Mouse (Mus musculus) forebrain, embryonic 13.5 days (tissue): ENCODE measurements at regions not wholly inside any gene's neighbourhood (a gene's known extent, or its start where the extent isn't known, plus 50 kb on each side); places are given as distances from the start of the nearest gene placed in this dataset.

Source experiments
- ATAC-seq: fragments of 200-750 bp; cut with Nextera tagmentation; 2 replicates; pipeline ENCODE4 v1.8.0; 2017
- H3K27ac ChIP-seq: fragments of 300-500 bp; sonication (generic); 2 replicates; pipeline ENCODE4 v1.5.1; 2015; ENCODE audit warnings: inconsistent platforms, mild to moderate bottlenecking, moderate library complexity
- H3K27me3 ChIP-seq: fragments of 300-500 bp; sonication (generic); 2 replicates; pipeline ENCODE4 v1.6.1; 2015; ENCODE audit warnings: mild to moderate bottlenecking, inconsistent platforms
- H3K36me3 ChIP-seq: fragments of 300-500 bp; sonication (generic); 2 replicates; pipeline ENCODE4 v1.6.1; 2015; ENCODE audit warnings: mild to moderate bottlenecking, inconsistent platforms; ENCODE audit not compliant: poor library complexity, severe bottlenecking
- H3K4me1 ChIP-seq: fragments of 300-500 bp; sonication (generic); 2 replicates; pipeline ENCODE4 v1.6.1; 2015; ENCODE audit warnings: inconsistent platforms
- H3K4me2 ChIP-seq: fragments of 300-500 bp; sonication (generic); 2 replicates; pipeline ENCODE4 v1.6.1; 2015; ENCODE audit warnings: inconsistent platforms, mild to moderate bottlenecking, moderate library complexity
- H3K4me3 ChIP-seq: fragments of 300-500 bp; sonication (generic); 2 replicates; pipeline ENCODE4 v1.5.1; 2015; ENCODE audit warnings: mild to moderate bottlenecking, inconsistent platforms
- H3K9ac ChIP-seq: fragments of 300-500 bp; sonication (generic); 2 replicates; pipeline ENCODE4 v1.6.1; 2015; ENCODE audit warnings: mild to moderate bottlenecking, inconsistent platforms
- H3K9me3 ChIP-seq: fragments of 300-500 bp; sonication (generic); replicated peaks from 2 replicates; pipeline ENCODE4 v1.6.1; 2016; ENCODE audit warnings: inconsistent platforms
- WGBS: fragments of 180-500 bp; shearing (Covaris S2); methylation state at CpG from one replicate; pipeline ENCODE4 v1.1.7; 2015; 5-methylcytosine and 5-hydroxymethylcytosine counted together

DNA sequence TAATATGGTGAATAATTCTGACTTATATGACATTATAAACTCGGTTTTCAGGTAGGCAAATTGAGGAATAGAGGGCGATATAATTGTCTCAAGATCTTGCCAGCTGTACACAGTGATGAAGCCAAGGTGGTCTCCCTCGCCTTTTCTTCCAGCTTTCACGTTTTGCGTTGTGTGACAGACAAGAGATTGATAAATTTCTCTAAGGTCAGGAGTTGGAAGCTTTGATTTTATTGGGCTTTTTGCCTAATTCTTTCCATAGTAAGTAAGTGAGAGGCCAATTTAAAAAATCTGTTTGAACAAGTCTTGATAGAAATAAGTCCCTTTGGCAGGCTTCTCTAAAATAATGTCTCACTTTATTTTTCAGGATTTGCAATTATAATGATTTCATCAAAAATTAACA, 549.4 kb upstream of the Klhl1 start:
- no peaks in the 10 kb centered on the region for H3K9me3 ChIP-seq
- no peak overlapping the region for H3K4me2 ChIP-seq
- H3K27ac ChIP-seq, result no peak overlapping the region
- H3K27me3 ChIP-seq, result no peaks in the 10 kb centered on the region
- H3K4me1 ChIP-seq, result peaks cover 4% of the 10 kb centered on the region; the same call in 1 of the 2 replicates
- 52% methylated on average over 5 of the region's 5 CpGs for WGBS
- no peak overlapping the region for H3K9ac ChIP-seq
- no peaks in the 10 kb centered on the region for H3K36me3 ChIP-seq
- peak; percentile 50; the same call in 1 of the 2 replicates for ATAC-seq
- no peak overlapping the region for H3K4me3 ChIP-seq

GRCm38 (mm10) chr14:97045321-97045720, 526.4 kb upstream of the Klhl1 start:
- no peaks in the 10 kb centered on the region for H3K36me3 ChIP-seq
- H3K27me3 ChIP-seq, result no peaks in the 10 kb centered on the region
- no peak overlapping the region for H3K9ac ChIP-seq
- H3K4me2 ChIP-seq, result no peak overlapping the region
- no peaks in the 10 kb centered on the region for H3K9me3 ChIP-seq
- H3K4me3 ChIP-seq, result no peak overlapping the region
- no peaks in the 10 kb centered on the region for H3K4me1 ChIP-seq
- H3K27ac ChIP-seq, result no peak overlapping the region
- 0 out of 2 replicates have a peak, but pooled peaks have one; percentile 53 for ATAC-seq

DNA sequence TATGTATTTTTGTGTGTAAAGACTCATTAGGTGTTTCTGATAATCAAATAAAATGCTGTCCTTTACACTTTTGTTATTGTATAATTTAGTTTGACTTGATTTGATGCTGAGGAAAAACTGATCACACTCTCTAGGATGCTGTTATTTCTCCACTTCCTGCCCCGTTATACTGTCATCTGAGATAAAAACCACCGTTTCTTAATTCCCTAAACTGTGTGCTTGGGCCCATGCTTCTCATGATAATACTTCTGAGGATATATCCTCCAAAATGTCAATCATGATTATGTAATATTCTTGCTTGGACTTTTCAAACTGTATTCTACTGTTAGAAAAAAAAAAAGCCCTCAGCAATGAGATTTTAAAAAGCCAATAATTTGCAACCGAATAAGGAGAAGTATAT, 520.9 kb upstream of the Klhl1 start:
- H3K9me3 ChIP-seq, result no peaks in the 10 kb centered on the region
- no peaks in the 10 kb centered on the region for H3K4me1 ChIP-seq
- H3K27me3 ChIP-seq, result no peaks in the 10 kb centered on the region
- no peak overlapping the region for H3K4me2 ChIP-seq
- ATAC-seq, result no peak
- H3K4me3 ChIP-seq, result no peak overlapping the region
- H3K9ac ChIP-seq, result no peak overlapping the region
- H3K36me3 ChIP-seq, result no peaks in the 10 kb centered on the region
- WGBS, result 88% methylated on average over 3 of the region's 3 CpGs
- no peak overlapping the region for H3K27ac ChIP-seq

- H3K4me1 ChIP-seq, result no peaks in the 10 kb centered on the region
- H3K27me3 ChIP-seq, result no peaks in the 10 kb centered on the region
- 88% methylated on average over 4 of the region's 4 CpGs for WGBS
- no peaks in the 10 kb centered on the region for H3K9me3 ChIP-seq
- no peak overlapping the region for H3K27ac ChIP-seq
- no peak for ATAC-seq
- H3K9ac ChIP-seq, result no peak overlapping the region
- no peak overlapping the region for H3K4me2 ChIP-seq
- no peaks in the 10 kb centered on the region for H3K36me3 ChIP-seq
- H3K4me3 ChIP-seq, result no peak overlapping the region
These were observed 509.6 kb upstream of the Klhl1 start for GRCm38 (mm10) chr14:97028528-97028927.

- WGBS, result 94% methylated on average over 3 of the region's 3 CpGs
- Histone ChIP-seq H3K27ac (no peak overlapping the region), H3K4me3 (no peak overlapping the region), H3K9ac (no peak overlapping the region), H3K36me3 (no peaks in the 10 kb centered on the region), H3K4me2 (no peak overlapping the region), H3K9me3 (no peaks in the 10 kb centered on the region), H3K27me3 (no peaks in the 10 kb centered on the region), H3K4me1 (no peaks in the 10 kb centered on the region)
- no peak for ATAC-seq
These were observed 487.4 kb upstream of the Klhl1 start for GRCm38 (mm10) chr14:97006294-97006693.

DNA sequence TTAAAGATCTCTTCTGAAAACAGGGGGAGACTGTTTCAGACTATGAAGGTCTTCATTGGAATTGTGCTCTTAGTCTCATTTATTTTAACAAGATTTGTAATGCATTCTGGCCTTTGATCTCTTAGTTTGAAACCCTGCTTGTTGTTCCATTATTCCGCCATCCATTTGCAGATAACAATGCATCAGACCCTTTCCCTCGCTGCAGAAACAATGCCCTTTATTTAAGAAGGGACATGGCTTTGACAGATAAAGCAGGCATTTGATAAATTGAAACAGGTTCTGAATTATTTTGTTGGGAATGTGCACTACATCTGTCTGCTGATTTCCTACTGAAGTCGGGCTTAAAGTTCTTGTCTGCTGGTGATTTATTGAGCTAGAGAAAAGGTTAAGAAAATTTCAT, 476.2 kb upstream of the Klhl1 start:
- ATAC-seq, result no peak
- H3K4me3 ChIP-seq, result no peak overlapping the region
- H3K4me1 ChIP-seq, result no peaks in the 10 kb centered on the region
- no peaks in the 10 kb centered on the region for H3K27me3 ChIP-seq
- H3K36me3 ChIP-seq, result no peaks in the 10 kb centered on the region
- H3K27ac ChIP-seq, result no peak overlapping the region
- WGBS, result 12% methylated on average over 3 of the region's 3 CpGs
- H3K4me2 ChIP-seq, result no peak overlapping the region
- no peaks in the 10 kb centered on the region for H3K9me3 ChIP-seq
- H3K9ac ChIP-seq, result no peak overlapping the region

DNA sequence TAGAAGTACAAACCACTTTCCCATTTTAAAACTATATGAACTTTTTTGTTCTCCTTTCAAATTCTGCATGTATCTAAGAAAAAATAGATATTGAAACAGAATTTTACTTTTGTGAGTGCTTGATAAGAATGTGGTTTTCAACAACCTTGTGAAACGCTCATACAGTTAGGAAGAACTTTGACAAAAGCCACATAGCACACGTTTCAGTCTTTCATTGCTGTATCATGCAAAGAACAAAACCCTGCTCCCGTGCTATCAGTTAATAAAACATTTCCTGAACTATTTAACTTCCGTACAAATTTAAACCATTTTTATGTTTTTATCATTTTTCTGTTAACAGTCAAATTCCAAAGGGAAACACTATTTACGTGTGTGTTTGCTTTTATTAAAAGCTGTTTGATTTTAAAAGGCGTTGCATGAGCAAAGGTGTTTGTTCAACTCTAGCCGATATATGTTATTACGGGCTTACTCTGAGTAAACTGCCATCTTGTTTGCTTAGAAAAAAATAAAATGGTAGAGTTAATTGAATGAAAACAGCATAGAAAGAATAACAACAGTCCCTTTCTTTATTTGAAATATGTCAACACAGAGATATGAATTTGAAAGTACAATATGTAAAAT, 471.8 kb upstream of the Klhl1 start:
- no peak overlapping the region for H3K4me3 ChIP-seq
- no peaks in the 10 kb centered on the region for H3K27me3 ChIP-seq
- H3K4me2 ChIP-seq, result no peak overlapping the region
- no peaks in the 10 kb centered on the region for H3K36me3 ChIP-seq
- WGBS, result 84% methylated on average over 8 of the region's 8 CpGs
- no peak for ATAC-seq
- H3K4me1 ChIP-seq, result no peaks in the 10 kb centered on the region
- H3K9ac ChIP-seq, result no peak overlapping the region
- H3K27ac ChIP-seq, result no peak overlapping the region
- H3K9me3 ChIP-seq, result no peaks in the 10 kb centered on the region

- H3K36me3 ChIP-seq, result no peaks in the 10 kb centered on the region
- WGBS, result 27% methylated on average over 5 of the region's 5 CpGs
- H3K27me3 ChIP-seq, result no peaks in the 10 kb centered on the region
- H3K4me1 ChIP-seq, result no peaks in the 10 kb centered on the region
- H3K4me3 ChIP-seq, result no peak overlapping the region
- no peak overlapping the region for H3K9ac ChIP-seq
- no peaks in the 10 kb centered on the region for H3K9me3 ChIP-seq
- no peak overlapping the region for H3K4me2 ChIP-seq
- no peak for ATAC-seq
- no peak overlapping the region for H3K27ac ChIP-seq
These were observed 444.2 kb upstream of the Klhl1 start for GRCm38 (mm10) chr14:96963074-96963447.

GRCm38 (mm10) chr14:96962426-96963073, 443.6 kb upstream of the Klhl1 start:
- H3K27me3 ChIP-seq, result no peaks in the 10 kb centered on the region
- 19% methylated on average over 8 of the region's 8 CpGs for WGBS

GRCm38 (mm10) chr14:96956115-96956514, 437.2 kb upstream of the Klhl1 start:
- WGBS, result 85% methylated on average over 4 of the region's 4 CpGs
- Histone ChIP-seq H3K4me1 (no peaks in the 10 kb centered on the region), H3K4me2 (no peak overlapping the region), H3K9me3 (no peaks in the 10 kb centered on the region), H3K9ac (no peak overlapping the region), H3K36me3 (no peaks in the 10 kb centered on the region), H3K27me3 (no peaks in the 10 kb centered on the region), H3K27ac (no peak overlapping the region), H3K4me3 (no peak overlapping the region)
- ATAC-seq, result no peak

More at GRCm38 (mm10) chr14:96962426-96963073, 443.6 kb upstream of the Klhl1 start:
- no peak overlapping the region for H3K4me3 ChIP-seq
- no peak overlapping the region for H3K4me2 ChIP-seq
- no peaks in the 10 kb centered on the region for H3K36me3 ChIP-seq
- H3K4me1 ChIP-seq, result no peaks in the 10 kb centered on the region
- H3K9ac ChIP-seq, result no peak overlapping the region
- no peaks in the 10 kb centered on the region for H3K9me3 ChIP-seq
- H3K27ac ChIP-seq, result no peak overlapping the region
- ATAC-seq, result peak; percentile 62; the same call in 1 of the 2 replicates

DNA sequence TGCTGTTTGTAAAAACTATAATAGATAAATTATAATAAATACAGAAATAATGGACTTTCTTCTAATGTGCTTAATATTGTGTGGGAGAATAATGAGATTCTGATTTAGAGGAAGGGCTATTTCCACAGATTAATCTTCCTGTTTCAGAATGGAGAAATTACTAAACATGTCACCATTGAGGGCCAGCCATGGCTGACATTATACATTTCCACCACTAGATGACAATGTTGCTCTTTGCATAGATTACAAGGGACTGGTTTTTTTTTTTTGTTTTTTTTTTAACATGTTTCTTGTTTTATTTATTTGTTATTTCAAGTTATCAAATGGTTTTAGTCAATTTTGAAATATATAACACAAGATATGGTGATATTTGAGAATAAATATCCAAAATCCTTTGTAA, 435.6 kb upstream of the Klhl1 start:
- H3K27me3 ChIP-seq, result no peaks in the 10 kb centered on the region
- H3K9me3 ChIP-seq, result no peaks in the 10 kb centered on the region
- ATAC-seq, result peak; percentile 36; the same call in 1 of the 2 replicates
- H3K4me1 ChIP-seq, result no peaks in the 10 kb centered on the region
- H3K36me3 ChIP-seq, result no peaks in the 10 kb centered on the region
- H3K4me3 ChIP-seq, result no peak overlapping the region
- no peak overlapping the region for H3K9ac ChIP-seq
- no peak overlapping the region for H3K4me2 ChIP-seq
- H3K27ac ChIP-seq, result no peak overlapping the region

DNA sequence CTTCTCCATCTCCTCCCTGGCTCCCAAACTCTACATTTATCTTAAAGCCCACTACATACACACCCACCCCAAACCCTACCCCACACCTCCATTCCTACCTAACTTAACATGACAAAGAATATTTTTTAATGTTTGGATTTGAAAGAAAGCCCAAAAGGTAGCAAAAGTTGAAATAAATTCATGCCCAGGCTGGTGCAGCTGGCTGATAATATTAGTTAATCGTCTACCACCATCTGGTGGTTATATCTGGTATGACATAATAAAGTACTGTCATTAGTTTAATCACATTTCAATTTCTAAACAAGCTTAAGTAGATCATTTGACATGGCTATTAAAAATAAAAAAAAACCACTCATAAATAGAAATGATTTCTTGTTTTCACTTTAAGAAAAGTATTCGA, 389.8 kb upstream of the Klhl1 start:
- Histone ChIP-seq H3K36me3 (no peaks in the 10 kb centered on the region), H3K4me3 (no peak overlapping the region), H3K27me3 (no peaks in the 10 kb centered on the region), H3K4me2 (no peak overlapping the region), H3K9me3 (no peaks in the 10 kb centered on the region), H3K4me1 (no peaks in the 10 kb centered on the region), H3K9ac (no peak overlapping the region), H3K27ac (no peak overlapping the region)
- WGBS, result 5% methylated on average over 2 of the region's 2 CpGs
- ATAC-seq, result peak; percentile 63

- Histone ChIP-seq H3K9me3 (no peaks in the 10 kb centered on the region), H3K9ac (no peak overlapping the region), H3K27me3 (no peaks in the 10 kb centered on the region), H3K4me1 (no peaks in the 10 kb centered on the region), H3K4me3 (no peak overlapping the region), H3K36me3 (no peaks in the 10 kb centered on the region), H3K27ac (no peak overlapping the region), H3K4me2 (no peak overlapping the region)
- WGBS, result 75% methylated on average over 3 of the region's 3 CpGs
- no peak for ATAC-seq
These were observed 360.8 kb upstream of the Klhl1 start for GRCm38 (mm10) chr14:96879701-96880100.
